Mouse (Mus musculus) liver, embryonic 12.5 days (tissue): ENCODE measurements around the gene Stap1. TPM values are rescaled to one million over a fixed set of nuclear protein-coding genes. Genes with fewer than 3 reads are reported as not detected.

ENCODE experiments used
- ATAC-seq: fragments of 200-750 bp; cut with Nextera tagmentation; 2 replicates; pipeline ENCODE4 v1.8.0; 2017; ENCODE audit warnings: moderate number of reproducible peaks, mild to moderate bottlenecking, moderate library complexity
- H3K27ac ChIP-seq: fragments of 300-500 bp; sonication (generic); 2 replicates; pipeline ENCODE4 v1.5.1; 2016; ENCODE audit warnings: mild to moderate bottlenecking
- H3K27me3 ChIP-seq: fragments of 300-500 bp; sonication (generic); replicated peaks from 2 replicates; pipeline ENCODE4 v1.6.1; 2016; ENCODE audit warnings: mild to moderate bottlenecking, moderate library complexity
- H3K36me3 ChIP-seq: fragments of 300-500 bp; sonication (generic); 2 replicates; pipeline ENCODE4 v1.6.1; 2016; ENCODE audit warnings: mild to moderate bottlenecking, moderate library complexity
- H3K4me1 ChIP-seq: fragments of 300-500 bp; sonication (generic); 2 replicates; pipeline ENCODE4 v1.6.1; 2016
- H3K4me2 ChIP-seq: fragments of 300-500 bp; sonication (generic); 2 replicates; pipeline ENCODE4 v1.6.1; 2016; ENCODE audit warnings: mild to moderate bottlenecking, moderate library complexity
- H3K4me3 ChIP-seq: fragments of 300-500 bp; sonication (generic); 2 replicates; pipeline ENCODE4 v1.5.1; 2016; ENCODE audit warnings: mild to moderate bottlenecking, moderate library complexity
- H3K9ac ChIP-seq: fragments of 300-500 bp; sonication (generic); 2 replicates; pipeline ENCODE4 v1.6.1; 2016; ENCODE audit warnings: mild to moderate bottlenecking, moderate library complexity
- H3K9me3 ChIP-seq: fragments of 300-500 bp; sonication (generic); replicated peaks from 2 replicates; pipeline ENCODE4 v1.6.1; 2016; ENCODE audit warnings: mild to moderate bottlenecking, moderate library complexity
- WGBS: fragments of 180-500 bp; shearing (Covaris S2); methylation state at CpG from one replicate; pipeline ENCODE4 v1.1.7; 2016; ENCODE audit not compliant: insufficient replicate concordance; 5-methylcytosine and 5-hydroxymethylcytosine counted together
- polyA plus RNA-seq: library from polyadenylated mRNA; unstranded; fragments of >200 nt; fragmentation: Nextera tagmentation; extraction: Ambion mirVana; gene quantifications from 2 replicates; pipeline ENCODE4 v1.2.1, GENCODE M21; 2016

The Stap1 gene
- polyA plus RNA-seq, 1 experiment from 2014 or later: 2.5 TPM

DNA sequence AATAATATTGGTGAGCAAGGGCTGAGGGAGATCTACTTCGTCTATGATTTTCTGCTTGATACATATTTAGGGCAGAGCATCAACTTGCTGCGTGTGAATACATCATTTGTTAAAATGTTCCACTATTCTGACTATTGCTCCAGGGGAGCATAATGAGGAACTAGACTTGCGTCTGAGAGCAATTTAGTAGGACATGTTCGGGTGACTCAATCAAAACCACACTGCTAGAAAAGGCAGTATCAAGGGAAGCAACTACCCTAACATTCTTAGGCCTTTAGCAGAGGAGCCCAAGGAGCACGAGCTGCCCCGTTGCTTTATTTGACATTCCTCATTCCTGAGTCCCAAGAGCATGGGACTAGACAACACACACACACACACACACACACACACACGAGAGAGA, 13.4 kb downstream of the Stap1 start:
- Histone ChIP-seq H3K4me2 (no peak overlapping the region), H3K36me3 (no peaks in the 10 kb centered on the region), H3K4me3 (no peak overlapping the region), H3K9me3 (no peaks in the 10 kb centered on the region), H3K27ac (no peak overlapping the region), H3K27me3 (no peaks in the 10 kb centered on the region), H3K9ac (no peak overlapping the region), H3K4me1 (no peaks in the 10 kb centered on the region)
- 55% methylated on average over 7 of the region's 7 CpGs for WGBS
- no peak for ATAC-seq

DNA sequence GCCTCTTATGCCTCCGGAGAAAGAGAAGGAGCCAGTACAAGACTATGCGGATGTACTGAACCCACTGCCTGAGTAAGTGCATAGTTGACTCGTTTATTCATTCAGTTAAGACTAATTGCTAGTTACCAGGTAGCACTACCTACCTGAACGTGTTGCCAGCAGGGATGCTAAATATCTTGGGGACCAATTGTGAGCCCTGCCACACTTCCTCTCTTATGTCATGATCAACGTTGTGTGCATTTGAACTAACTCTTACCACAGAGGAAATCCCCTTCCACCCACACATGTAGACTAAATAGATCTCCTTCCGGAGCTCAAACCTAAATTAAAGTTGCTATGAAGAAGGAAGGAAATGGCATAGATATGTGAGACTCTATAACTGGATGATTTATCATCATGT, 15.2 kb downstream of the Stap1 start:
- no peak overlapping the region for H3K4me3 ChIP-seq
- no peaks in the 10 kb centered on the region for H3K36me3 ChIP-seq
- H3K4me1 ChIP-seq: no peaks in the 10 kb centered on the region
- no peaks in the 10 kb centered on the region for H3K27me3 ChIP-seq
- no peak for ATAC-seq
- no peak overlapping the region for H3K9ac ChIP-seq
- no peaks in the 10 kb centered on the region for H3K9me3 ChIP-seq
- no peak overlapping the region for H3K27ac ChIP-seq
- no peak overlapping the region for H3K4me2 ChIP-seq
- 44% methylated on average over 6 of the region's 6 CpGs for WGBS

DNA sequence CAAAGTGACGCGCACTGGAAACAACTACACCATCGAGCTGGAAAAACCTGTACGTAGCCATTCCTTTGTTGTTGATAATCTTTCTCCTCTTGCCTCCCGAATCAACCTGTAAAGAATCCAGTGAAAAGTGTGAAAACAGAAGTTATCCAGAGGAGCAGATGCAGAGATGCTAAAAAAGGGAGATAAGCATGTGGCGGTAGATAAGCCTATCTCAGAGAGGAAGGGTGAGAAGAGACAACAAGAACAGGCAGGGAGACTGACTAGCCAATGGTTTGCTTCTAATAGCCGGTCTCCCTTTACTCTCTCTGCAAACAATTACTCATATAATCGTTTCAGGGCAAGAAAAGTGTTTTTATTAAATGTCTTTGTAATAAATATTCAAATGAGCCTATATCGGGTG, 23.2 kb downstream of the Stap1 start:
- no peak for ATAC-seq
- 43% methylated on average over 9 of the region's 9 CpGs for WGBS
- no peaks in the 10 kb centered on the region for H3K9me3 ChIP-seq
- no peak overlapping the region for H3K4me2 ChIP-seq
- no peaks in the 10 kb centered on the region for H3K27me3 ChIP-seq
- no peak overlapping the region for H3K27ac ChIP-seq
- no peak overlapping the region for H3K4me3 ChIP-seq
- peaks cover 3% of the 10 kb centered on the region; the same call in 1 of the 2 replicates for H3K4me1 ChIP-seq
- no peak overlapping the region for H3K9ac ChIP-seq
- H3K36me3 ChIP-seq: no peaks in the 10 kb centered on the region

DNA sequence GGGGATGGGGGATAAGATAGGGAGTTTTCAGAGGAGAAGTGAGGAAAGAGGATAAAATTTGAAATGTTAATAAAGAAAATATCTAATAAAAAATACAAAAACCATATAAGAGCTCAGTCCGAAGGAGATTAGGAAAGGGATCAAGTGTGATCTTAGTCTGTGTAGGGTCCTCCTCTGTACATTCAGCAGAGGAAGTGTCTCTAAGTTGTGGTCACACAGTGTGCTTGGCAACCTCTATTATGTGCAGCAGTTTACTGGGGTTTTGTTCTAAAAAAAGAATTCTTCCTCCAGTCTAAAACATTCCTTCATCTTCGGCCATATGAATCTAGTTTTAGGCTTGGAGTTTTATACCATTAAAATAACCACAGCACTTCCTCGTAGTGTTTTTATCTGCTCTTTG, 27.4 kb downstream of the Stap1 start:
- Histone ChIP-seq H3K27ac (no peak overlapping the region), H3K27me3 (no peaks in the 10 kb centered on the region), H3K4me2 (no peak overlapping the region), H3K9ac (no peak overlapping the region), H3K4me3 (no peak overlapping the region), H3K36me3 (no peaks in the 10 kb centered on the region), H3K4me1 (peaks cover 3% of the 10 kb centered on the region; the same call in 1 of the 2 replicates), H3K9me3 (no peaks in the 10 kb centered on the region)
- no peak for ATAC-seq
- WGBS: 42% methylated on average over 3 of the region's 3 CpGs

DNA sequence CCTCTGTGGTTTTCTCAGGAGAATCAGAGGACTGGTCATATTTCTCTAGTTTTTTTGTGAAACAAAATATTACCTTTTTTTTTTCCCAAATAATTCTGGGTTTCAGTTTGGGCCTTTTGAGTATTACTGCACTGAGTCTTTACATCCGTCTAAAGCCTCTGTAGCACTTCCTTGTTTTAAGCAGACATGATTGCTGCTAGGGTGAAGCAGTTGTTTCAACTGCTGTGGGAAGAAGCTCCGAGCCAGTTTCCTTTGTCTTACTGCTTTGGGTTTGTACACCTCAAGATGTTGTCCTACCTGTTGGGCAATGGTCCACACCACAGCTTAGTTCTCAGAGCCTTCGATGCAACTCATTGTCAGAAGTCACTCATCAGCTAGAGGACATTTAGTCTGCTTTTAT, 29.1 kb downstream of the Stap1 start:
- H3K9me3 ChIP-seq: no peaks in the 10 kb centered on the region
- H3K36me3 ChIP-seq: no peaks in the 10 kb centered on the region
- H3K4me2 ChIP-seq: no peak overlapping the region
- no peak overlapping the region for H3K4me3 ChIP-seq
- H3K27ac ChIP-seq: no peak overlapping the region
- no peaks in the 10 kb centered on the region for H3K27me3 ChIP-seq
- WGBS: 44% methylated on average over 3 of the region's 3 CpGs
- H3K4me1 ChIP-seq: no peaks in the 10 kb centered on the region
- ATAC-seq: no peak
- no peak overlapping the region for H3K9ac ChIP-seq

DNA sequence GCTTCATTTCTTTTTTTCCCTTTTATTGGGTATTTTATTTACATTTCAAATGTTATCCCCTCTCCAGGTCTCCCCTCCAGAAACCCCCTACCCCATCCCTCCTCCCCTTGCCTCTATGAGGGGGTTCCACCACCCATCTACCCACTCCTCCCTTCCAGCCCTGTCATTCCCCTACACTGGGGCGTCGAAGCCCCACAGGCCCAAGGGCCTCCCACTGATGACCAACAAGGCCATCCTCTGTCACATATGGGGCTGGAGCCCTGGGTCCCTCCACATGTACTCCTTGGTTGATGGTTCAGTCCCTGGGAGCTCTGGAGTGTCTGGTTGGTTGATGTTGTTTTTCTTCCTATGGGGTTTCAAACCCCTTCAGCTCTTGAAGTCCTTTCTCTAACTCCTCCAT, 30.6 kb downstream of the Stap1 start:
- H3K4me3 ChIP-seq: no peak overlapping the region
- no peak overlapping the region for H3K9ac ChIP-seq
- H3K27me3 ChIP-seq: no peaks in the 10 kb centered on the region
- no peak; the same call in 1 of the 2 replicates for ATAC-seq
- no peaks in the 10 kb centered on the region for H3K9me3 ChIP-seq
- WGBS: 84% methylated on average over 2 of the region's 2 CpGs
- no peaks in the 10 kb centered on the region for H3K36me3 ChIP-seq
- no peaks in the 10 kb centered on the region for H3K4me1 ChIP-seq
- no peak overlapping the region for H3K27ac ChIP-seq
- H3K4me2 ChIP-seq: no peak overlapping the region

DNA sequence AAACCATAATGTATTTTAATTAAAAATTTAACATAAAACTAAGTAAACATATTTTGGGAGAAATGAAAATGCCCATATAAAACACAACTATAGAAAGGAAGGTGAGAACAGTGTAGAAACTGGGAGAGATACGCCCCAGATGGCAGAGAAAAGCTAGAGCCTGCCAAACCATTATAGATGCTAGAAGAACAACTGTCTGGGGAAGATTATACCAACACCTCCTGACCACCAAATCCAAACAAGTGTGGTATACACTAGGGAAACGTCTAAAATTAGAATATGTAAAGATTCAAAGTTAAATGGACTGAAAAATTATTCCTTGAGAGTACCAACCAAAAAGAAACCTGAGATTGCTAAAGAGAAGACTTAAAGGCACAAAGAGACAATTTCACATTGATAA, 35.1 kb downstream of the Stap1 start:
- ATAC-seq: no peak
- WGBS: 66% methylated on average over 2 of the region's 2 CpGs
- H3K4me3 ChIP-seq: no peak overlapping the region
- H3K27me3 ChIP-seq: no peaks in the 10 kb centered on the region
- no peak overlapping the region for H3K9ac ChIP-seq
- peaks cover 10% of the 10 kb centered on the region for H3K36me3 ChIP-seq
- no peaks in the 10 kb centered on the region for H3K9me3 ChIP-seq
- H3K4me1 ChIP-seq: no peaks in the 10 kb centered on the region
- no peak overlapping the region for H3K4me2 ChIP-seq
- no peak overlapping the region for H3K27ac ChIP-seq

DNA sequence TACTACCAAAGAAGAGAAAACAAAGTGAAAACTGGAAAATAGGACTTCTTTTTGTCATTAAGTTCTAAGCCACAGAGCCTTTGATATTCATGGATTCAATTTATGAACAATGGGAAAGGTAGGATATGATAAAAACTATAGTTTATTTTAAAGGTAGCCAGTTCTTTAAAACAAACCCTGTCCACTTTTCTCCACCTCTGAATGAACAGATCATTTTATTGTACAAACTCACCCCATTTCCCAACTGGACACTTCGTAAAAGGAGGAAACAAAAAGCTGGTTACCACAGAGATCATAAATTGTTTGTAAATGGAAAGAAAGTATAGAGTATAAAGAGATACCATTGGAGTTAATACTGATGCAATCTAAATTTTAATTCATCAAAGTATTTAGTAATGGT, 39.5 kb downstream of the Stap1 start:
- Histone ChIP-seq H3K4me1 (no peaks in the 10 kb centered on the region), H3K36me3 (peaks cover 21% of the 10 kb centered on the region), H3K4me3 (no peak overlapping the region), H3K27ac (no peak overlapping the region), H3K9ac (no peak overlapping the region), H3K4me2 (no peak overlapping the region), H3K9me3 (no peaks in the 10 kb centered on the region), H3K27me3 (no peaks in the 10 kb centered on the region)
- ATAC-seq: no peak
- 70% methylated on average over 1 of the region's 1 CpGs for WGBS

DNA sequence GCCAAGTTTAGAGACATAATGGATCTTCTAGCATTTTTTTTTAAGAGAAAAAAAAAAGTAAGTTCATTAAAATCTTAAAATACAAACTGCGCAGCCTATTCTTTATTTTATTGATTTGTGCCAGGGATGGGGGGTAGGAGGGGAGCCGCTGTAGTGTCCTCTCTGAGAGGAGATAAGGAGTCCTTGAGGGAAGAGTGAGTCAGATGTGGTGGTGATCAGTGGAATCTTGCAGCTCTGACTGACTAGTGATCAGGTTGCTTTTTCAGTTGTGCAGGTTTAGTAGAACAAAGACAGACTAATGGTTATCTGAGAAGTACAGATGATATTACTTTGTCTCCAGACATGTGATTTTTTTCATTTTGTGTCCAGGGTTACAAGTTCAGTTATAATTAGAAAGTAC, 41.5 kb downstream of the Stap1 start:
- Histone ChIP-seq H3K9me3 (no peaks in the 10 kb centered on the region), H3K4me1 (no peaks in the 10 kb centered on the region), H3K9ac (no peak overlapping the region), H3K4me2 (no peak overlapping the region), H3K4me3 (no peak overlapping the region), H3K36me3 (peaks cover 21% of the 10 kb centered on the region), H3K27ac (no peak overlapping the region), H3K27me3 (no peaks in the 10 kb centered on the region)
- WGBS: 71% methylated on average over 2 of the region's 2 CpGs
- no peak for ATAC-seq

DNA sequence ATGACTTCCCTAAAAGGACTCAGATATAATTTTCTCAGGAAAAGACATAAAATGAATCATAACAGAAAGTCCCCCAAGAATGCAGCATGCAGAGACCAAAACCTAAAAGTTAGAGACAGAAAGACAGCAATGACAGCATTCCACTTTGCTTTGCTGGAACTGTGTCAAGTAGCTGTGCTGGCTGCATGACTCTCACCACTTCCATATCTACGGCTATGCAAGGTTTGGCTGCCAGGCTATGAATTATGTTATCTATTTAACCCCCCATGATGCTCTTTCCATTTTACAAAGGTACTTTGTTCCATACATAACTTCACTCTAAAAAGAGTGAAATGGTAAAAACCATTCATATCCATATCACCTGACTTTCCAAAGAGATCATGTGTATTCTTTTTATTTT, 42.5 kb downstream of the Stap1 start:
- 68% methylated on average over 1 of the region's 1 CpGs for WGBS
- no peaks in the 10 kb centered on the region for H3K27me3 ChIP-seq

DNA sequence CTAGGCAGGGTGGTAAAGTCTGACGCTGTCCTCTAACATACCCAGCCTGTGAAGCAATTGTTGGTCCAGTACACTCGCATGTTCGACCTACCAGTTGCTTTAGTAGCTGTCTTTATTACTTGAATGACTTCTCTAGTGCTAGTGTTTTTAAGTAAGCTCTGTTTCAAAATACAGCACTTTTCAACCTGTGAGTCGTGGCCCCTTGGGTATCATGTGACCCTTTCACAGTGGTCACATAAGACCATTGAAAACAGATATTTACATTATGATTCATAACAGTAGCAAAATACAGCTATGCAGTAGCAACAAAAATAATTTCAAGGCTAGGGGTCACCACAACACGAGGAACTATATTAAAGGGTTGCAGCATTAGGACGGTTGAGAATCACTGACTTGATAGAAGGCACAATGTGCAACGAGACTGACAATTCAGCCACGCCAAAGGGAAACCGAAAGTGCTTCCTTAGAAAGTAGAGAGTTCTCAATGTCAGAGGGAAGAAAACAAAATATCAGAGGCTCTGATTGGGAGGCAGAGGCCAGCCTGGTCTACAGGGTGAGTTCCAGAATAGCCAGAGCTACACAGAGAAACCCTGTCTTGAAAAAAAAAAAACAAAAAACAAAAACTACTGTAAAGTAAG, 47.0 kb downstream of the Stap1 start:
- no peaks in the 10 kb centered on the region for H3K9me3 ChIP-seq
- H3K4me3 ChIP-seq: no peak overlapping the region
- WGBS: 81% methylated on average over 9 of the region's 9 CpGs
- no peaks in the 10 kb centered on the region for H3K4me1 ChIP-seq
- H3K9ac ChIP-seq: no peak overlapping the region
- no peak overlapping the region for H3K27ac ChIP-seq
- H3K4me2 ChIP-seq: no peak overlapping the region
- no peaks in the 10 kb centered on the region for H3K27me3 ChIP-seq
- no peak for ATAC-seq
- H3K36me3 ChIP-seq: peaks cover 35% of the 10 kb centered on the region

More for the DNA sequence above, 42.5 kb downstream of the Stap1 start:
- Histone ChIP-seq H3K4me2 (no peak overlapping the region), H3K9ac (no peak overlapping the region), H3K27ac (no peak overlapping the region), H3K9me3 (no peaks in the 10 kb centered on the region), H3K4me3 (no peak overlapping the region), H3K36me3 (peaks cover 27% of the 10 kb centered on the region), H3K4me1 (no peaks in the 10 kb centered on the region)
- ATAC-seq: no peak

DNA sequence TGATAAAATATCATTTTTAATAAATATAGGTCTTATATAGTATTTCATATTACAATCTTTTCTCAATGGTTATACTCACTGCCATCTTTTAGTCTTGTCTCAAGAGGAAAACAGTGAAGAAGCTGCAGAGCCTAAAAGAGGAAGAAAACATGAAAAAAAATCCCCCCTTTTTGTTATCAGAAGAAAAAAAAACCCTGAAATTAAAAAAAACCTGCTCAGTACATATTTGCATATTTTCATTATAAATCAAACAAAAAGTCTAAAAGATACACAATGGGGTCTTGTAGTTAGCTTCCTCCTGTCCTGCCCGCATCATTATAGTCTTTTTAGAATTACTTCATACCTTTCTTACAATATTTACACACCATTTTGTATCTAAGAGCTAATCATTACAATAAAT, 57.2 kb downstream of the Stap1 start:
- no peaks in the 10 kb centered on the region for H3K9me3 ChIP-seq
- no peaks in the 10 kb centered on the region for H3K27me3 ChIP-seq
- no peak overlapping the region for H3K4me3 ChIP-seq
- no peaks in the 10 kb centered on the region for H3K4me1 ChIP-seq
- no peak overlapping the region for H3K27ac ChIP-seq
- ATAC-seq: no peak
- H3K4me2 ChIP-seq: no peak overlapping the region
- H3K36me3 ChIP-seq: peaks cover 36% of the 10 kb centered on the region
- WGBS: 83% methylated on average over 1 of the region's 1 CpGs
- no peak overlapping the region for H3K9ac ChIP-seq

DNA sequence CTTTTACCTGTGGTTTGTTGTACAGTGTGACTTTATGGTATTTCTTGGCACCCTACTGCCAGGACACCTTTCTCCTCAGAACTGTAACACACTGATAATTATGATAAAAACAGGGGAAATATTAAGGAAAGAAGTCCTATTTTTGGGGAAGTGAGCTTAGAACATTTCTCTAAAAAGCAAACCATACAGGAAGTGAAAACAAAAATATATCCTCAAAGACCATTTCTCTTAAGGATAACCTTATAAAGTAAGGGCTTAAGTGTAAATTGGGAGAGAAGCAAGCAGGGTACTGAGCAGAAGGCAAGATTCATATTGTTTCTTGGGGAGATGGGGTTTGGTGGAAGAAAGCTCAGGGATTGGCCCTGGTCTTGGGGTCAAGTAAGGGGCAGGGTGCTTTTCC, 58.3 kb downstream of the Stap1 start:
- Histone ChIP-seq H3K4me2 (no peak overlapping the region), H3K27ac (no peak overlapping the region), H3K9me3 (no peaks in the 10 kb centered on the region), H3K4me1 (no peaks in the 10 kb centered on the region), H3K36me3 (peaks cover 34% of the 10 kb centered on the region), H3K27me3 (no peaks in the 10 kb centered on the region), H3K9ac (no peak overlapping the region), H3K4me3 (no peak overlapping the region)
- ATAC-seq: no peak
